Mouse (Mus musculus) brain, embryonic 14.5 days (tissue): ENCODE results near the gene Cacng7. TPM values are rescaled to one million over a fixed set of nuclear protein-coding genes. Genes with fewer than 3 reads are reported as not detected.
A peak's percentile ranks its signal among the peaks of the same experiment; 100 is the strongest.

ENCODE experiments used
- DNase-seq: peaks from one replicate; pipeline ENCODE4 v3.0.0-alpha.2; 2011; ENCODE audit warnings: low read depth
- CTCF ChIP-seq: fragments of 200-500 bp; IDR thresholded peaks from 2 replicates; pipeline ENCODE4 v1.5.1; 2012; ENCODE audit warnings: inconsistent platforms, mild to moderate bottlenecking, moderate library complexity, borderline replicate concordance; ENCODE audit not compliant: insufficient read depth, insufficient read length; ENCODE audit errors: extremely low read depth
- POLR2A ChIP-seq: fragments of 200-500 bp; IDR thresholded peaks from 2 replicates; pipeline ENCODE4 v1.6.1; 2012; ENCODE audit warnings: mild to moderate bottlenecking, inconsistent platforms, borderline replicate concordance; ENCODE audit not compliant: poor library complexity, insufficient read depth, insufficient read length, severe bottlenecking; ENCODE audit errors: extremely low read depth
- polyA plus RNA-seq: library from polyadenylated mRNA; depleted of rRNA; stranded (reverse); fragments of >200 nt; gene quantifications from 2 replicates; pipeline ENCODE4 v1.2.3, GENCODE M21; 2012

Gene Cacng7
- polyA plus RNA-seq, 1 experiment = 171 TPM

GRCm38 (mm10) chr7:3343861-3344260 lies 11.1 kb downstream of the Cacng7 start:
- TF ChIP-seq CTCF (no peak), POLR2A (no peak)
- no peak for DNase-seq

GRCm38 (mm10) chr7:3345301-3345700 lies 12.5 kb downstream of the Cacng7 start:
- no peak for TF ChIP-seq CTCF
- no peak for TF ChIP-seq POLR2A
- no peak for DNase-seq

- TF ChIP-seq CTCF (no peak), POLR2A (no peak)
- peak; percentile 22 for DNase-seq
Observed at GRCm38 (mm10) chr7:3347366-3348287, 14.9 kb downstream of the Cacng7 start.

- no peak for DNase-seq
- TF ChIP-seq POLR2A (no peak), CTCF (no peak)
Observed at GRCm38 (mm10) chr7:3348326-3348725, 15.6 kb downstream of the Cacng7 start.

GRCm38 (mm10) chr7:3349775-3350174 lies 17.0 kb downstream of the Cacng7 start:
- TF ChIP-seq POLR2A = no peak
- TF ChIP-seq CTCF = no peak
- no peak for DNase-seq

- TF ChIP-seq POLR2A (no peak), CTCF (0 out of 2 replicates have a peak, but pooled peaks have one; percentile 2)
- no peak for DNase-seq
Observed at GRCm38 (mm10) chr7:3351536-3351935, 18.8 kb downstream of the Cacng7 start.

- no peak for TF ChIP-seq POLR2A
- no peak for TF ChIP-seq CTCF
- DNase-seq = no peak
Observed at GRCm38 (mm10) chr7:3354850-3355249, 22.1 kb downstream of the Cacng7 start.

- TF ChIP-seq CTCF = no peak
- no peak for TF ChIP-seq POLR2A
- no peak for DNase-seq
Observed at GRCm38 (mm10) chr7:3360678-3361077, 27.9 kb downstream of the Cacng7 start.

- no peak for TF ChIP-seq CTCF
- TF ChIP-seq POLR2A = no peak
- no peak for DNase-seq
Observed at GRCm38 (mm10) chr7:3365547-3366279, 33.0 kb downstream of the Cacng7 start.

GRCm38 (mm10) chr7:3366705-3367516 lies 34.2 kb downstream of the Cacng7 start:
- DNase-seq = no peak
- TF ChIP-seq POLR2A (no peak), CTCF (no peak)

- no peak for TF ChIP-seq CTCF
- no peak for TF ChIP-seq POLR2A
- no peak for DNase-seq
Observed at GRCm38 (mm10) chr7:3367569-3367968, 34.8 kb downstream of the Cacng7 start.

- DNase-seq = peak; percentile 24
- no peak for TF ChIP-seq POLR2A
- TF ChIP-seq CTCF = no peak
Observed at GRCm38 (mm10) chr7:3368311-3368710, 35.6 kb downstream of the Cacng7 start.
